Mouse (Mus musculus) myocyte (in vitro differentiated cells): ENCODE results near the gene Tex44. TPM values are rescaled to one million over a fixed set of nuclear protein-coding genes. Genes with fewer than 3 reads are reported as not detected.
A peak's percentile ranks its signal among the peaks of the same experiment; 100 is the strongest.

ENCODE experiments used
- H3K27me3 ChIP-seq: one replicate; pipeline ENCODE4 v1.6.1; 2011; ENCODE audit not compliant: control insufficient read depth, insufficient read depth, insufficient read length
- H3K36me3 ChIP-seq: one replicate; pipeline ENCODE4 v1.6.1; 2011; ENCODE audit not compliant: control insufficient read depth, insufficient read depth
- H3K4me2 ChIP-seq: one replicate; pipeline ENCODE4 v1.6.1; 2011; ENCODE audit warnings: low read depth, control low read depth
- H3K4me3 ChIP-seq: one replicate; pipeline ENCODE4 v1.5.1; 2011; ENCODE audit warnings: mild to moderate bottlenecking, control low read depth, moderate library complexity
- H3K79me2 ChIP-seq: one replicate; pipeline ENCODE4 v1.6.1; 2011; ENCODE audit not compliant: control insufficient read depth, insufficient read depth
- H3ac ChIP-seq: one replicate; pipeline ENCODE4 v1.6.1; 2011; ENCODE audit not compliant: control insufficient read depth, insufficient read length
- CEBPB ChIP-seq: IDR thresholded peaks from 2 replicates; pipeline ENCODE4 v1.6.1; 2011; ENCODE audit warnings: mild to moderate bottlenecking, moderate library complexity; ENCODE audit not compliant: poor library complexity, insufficient read depth, severe bottlenecking
- E2F4 ChIP-seq: IDR thresholded peaks from one replicate; pipeline ENCODE4 v1.6.1; 2011; ENCODE audit warnings: mild to moderate bottlenecking, control low read depth, moderate library complexity; ENCODE audit not compliant: insufficient read depth
- MAX ChIP-seq: IDR thresholded peaks from one replicate; pipeline ENCODE4 v1.6.1; 2011; ENCODE audit warnings: low read depth, mild to moderate bottlenecking, control low read depth
- MYOD1 ChIP-seq, 3 experiments: IDR thresholded peaks; one replicate each; pipeline ENCODE4 v1.6.1; 2011; ENCODE audit warnings: control low read depth in 2 of 3, low read depth in 2 of 3, mild to moderate bottlenecking in 2 of 3, moderate library complexity in 1 of 3; ENCODE audit not compliant: insufficient read length in 2 of 3, control insufficient read depth in 1 of 3
- MYOG ChIP-seq, 3 experiments: IDR thresholded peaks; one replicate each; pipeline ENCODE4 v1.6.1; 2011; ENCODE audit warnings: control low read depth in 2 of 3, low read depth in 2 of 3, mild to moderate bottlenecking in 2 of 3; ENCODE audit not compliant: insufficient read length in 2 of 3, control insufficient read depth in 1 of 3, insufficient read depth in 1 of 3
- POLR2A ChIP-seq: IDR thresholded peaks from one replicate; pipeline ENCODE4 v1.6.1; 2011; ENCODE audit warnings: low read depth, mild to moderate bottlenecking, control low read depth, moderate library complexity; ENCODE audit not compliant: insufficient read length
- POLR2AphosphoS2 ChIP-seq: IDR thresholded peaks from one replicate; pipeline ENCODE4 v1.6.1; 2011; ENCODE audit warnings: low read depth, control low read depth; ENCODE audit not compliant: insufficient read length
- REST ChIP-seq: IDR thresholded peaks from one replicate; pipeline ENCODE4 v1.6.1; 2011; ENCODE audit warnings: mild to moderate bottlenecking, control low read depth, moderate library complexity; ENCODE audit not compliant: insufficient read depth, insufficient read length
- SRF ChIP-seq: IDR thresholded peaks from one replicate; pipeline ENCODE4 v1.6.1; 2011; ENCODE audit warnings: low read depth; ENCODE audit not compliant: control insufficient read depth, insufficient read length
- TCF12 ChIP-seq: IDR thresholded peaks from one replicate; pipeline ENCODE4 v1.6.1; 2011; ENCODE audit warnings: mild to moderate bottlenecking, control low read depth; ENCODE audit not compliant: poor library complexity, insufficient read depth, severe bottlenecking
- TCF3 ChIP-seq: IDR thresholded peaks from one replicate; pipeline ENCODE4 v1.6.1; 2011; ENCODE audit warnings: low read depth, control low read depth; ENCODE audit not compliant: insufficient read length
- USF1 ChIP-seq: IDR thresholded peaks from one replicate; pipeline ENCODE4 v1.6.1; 2011; ENCODE audit warnings: low read depth, mild to moderate bottlenecking, control low read depth, moderate library complexity
- polyA plus RNA-seq: library from polyadenylated mRNA; unstranded; fragments of >200 nt; fragmentation: generic; extraction: Trizol; gene quantifications from one replicate; pipeline ENCODE4 v1.2.1, GENCODE M21; 2012; ENCODE audit warnings: missing spikeins

The Tex44 gene
- polyA plus RNA-seq, 1 experiment: not detected

DNA sequence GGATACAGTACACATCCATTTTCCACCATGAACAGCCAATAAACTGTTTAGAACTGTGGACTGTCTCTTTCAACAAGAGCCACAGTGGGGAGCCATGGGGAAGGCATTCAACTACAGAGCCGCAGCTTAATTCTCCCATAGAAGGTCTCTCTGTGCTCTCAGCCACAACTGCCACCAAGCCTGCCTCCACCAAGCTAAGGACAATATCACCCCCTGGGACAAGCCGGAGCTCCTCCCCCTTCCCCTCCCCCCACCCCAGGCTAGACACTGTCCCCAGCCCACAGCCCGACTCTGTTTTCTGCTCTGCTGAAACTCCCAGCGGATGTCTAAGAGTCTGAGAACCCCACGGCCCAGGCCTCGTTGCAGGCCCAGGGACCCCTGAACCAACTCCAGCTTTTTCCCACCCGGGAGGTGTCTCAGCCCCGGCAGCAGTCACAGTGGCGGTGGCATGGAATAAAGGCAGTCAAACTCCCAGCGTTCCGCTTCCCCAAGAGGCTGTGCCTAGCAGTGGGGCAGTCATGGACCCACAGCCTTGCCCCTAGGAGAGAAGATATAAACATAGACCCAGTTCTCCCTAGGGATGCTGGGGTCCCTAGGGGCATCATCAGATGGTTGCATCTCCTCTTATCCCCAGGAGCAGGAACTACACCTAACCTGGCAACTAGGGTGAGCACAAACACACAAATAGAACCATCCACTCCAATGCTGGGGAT, 1.1 kb upstream of the Tex44 start:
- no peaks in the 10 kb centered on the region for H3K79me2 ChIP-seq
- peaks cover 4% of the 10 kb centered on the region for H3K27me3 ChIP-seq
- TF ChIP-seq CEBPB: no peak
- no peak for TF ChIP-seq SRF
- no peak for TF ChIP-seq MYOG (IDR thresholded peaks at IDR 0.05; ENCODE audit: control insufficient read depth in 1 of 3, insufficient read depth in 1 of 3, insufficient read length in 2 of 3, low read depth in 2 of 3)
- no peak for TF ChIP-seq POLR2AphosphoS2
- TF ChIP-seq MYOD1 (IDR thresholded peaks at IDR 0.05; ENCODE audit: control insufficient read depth in 1 of 3, insufficient read length in 2 of 3, low read depth in 2 of 3): no peak
- no peak for TF ChIP-seq TCF12
- no peak for TF ChIP-seq POLR2A
- TF ChIP-seq E2F4: no peak
- H3ac ChIP-seq: no peak overlapping the region
- no peak overlapping the region for H3K4me3 ChIP-seq
- no peak overlapping the region for H3K4me2 ChIP-seq
- no peaks in the 10 kb centered on the region for H3K36me3 ChIP-seq

DNA sequence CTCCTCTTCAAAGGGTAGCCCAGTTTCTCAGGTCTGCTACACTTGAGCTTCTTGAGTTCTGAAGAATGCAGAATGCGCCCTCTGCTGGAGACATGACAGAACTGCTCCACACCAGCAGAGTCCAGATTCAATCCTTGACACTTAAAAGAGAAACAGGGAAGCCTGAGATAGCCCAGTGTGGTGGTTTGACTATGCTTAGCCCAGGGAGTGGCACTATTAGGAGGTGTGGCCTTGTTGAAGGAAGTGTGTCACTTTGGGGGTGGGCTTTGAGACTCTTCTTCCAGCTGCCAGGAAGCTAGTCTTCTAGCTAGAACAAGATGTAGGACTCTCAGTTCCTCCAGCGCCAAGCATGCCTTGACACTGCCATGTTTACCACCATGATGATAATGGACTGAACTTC, 3.9 kb downstream of the Tex44 start:
- H3K4me3 ChIP-seq: no peak overlapping the region
- H3K79me2 ChIP-seq: no peaks in the 10 kb centered on the region
- no peak overlapping the region for H3K4me2 ChIP-seq
- no peak for TF ChIP-seq TCF3
- no peak for TF ChIP-seq USF1
- no peak for TF ChIP-seq MYOG (IDR thresholded peaks at IDR 0.05; ENCODE audit: control insufficient read depth in 1 of 3, insufficient read depth in 1 of 3, insufficient read length in 2 of 3, low read depth in 2 of 3)
- H3K27me3 ChIP-seq: no peaks in the 10 kb centered on the region
- H3ac ChIP-seq: no peak overlapping the region
- no peaks in the 10 kb centered on the region for H3K36me3 ChIP-seq

DNA sequence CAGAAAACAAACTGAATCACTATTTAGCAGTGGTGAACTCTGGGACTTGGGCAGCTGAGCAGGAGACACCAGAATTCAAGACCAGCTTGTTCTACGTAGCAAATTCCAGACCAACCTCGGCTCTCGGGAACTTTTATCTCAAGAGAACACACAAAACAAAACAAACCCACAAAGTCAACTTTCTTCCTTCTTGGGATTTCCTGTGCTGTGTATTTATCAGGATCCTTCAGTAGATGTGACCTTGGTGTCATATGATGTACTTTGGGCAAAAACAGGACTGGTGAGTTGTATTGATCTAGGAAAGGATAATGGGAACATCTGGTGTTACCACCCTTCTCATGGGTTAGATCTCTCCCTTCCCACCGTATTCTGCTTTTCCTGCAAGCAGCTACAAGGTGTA, 6.6 kb downstream of the Tex44 start:
- Histone ChIP-seq H3ac (no peak overlapping the region), H3K4me2 (no peak overlapping the region), H3K27me3 (no peaks in the 10 kb centered on the region), H3K4me3 (no peak overlapping the region), H3K36me3 (no peaks in the 10 kb centered on the region), H3K79me2 (no peaks in the 10 kb centered on the region)
- TF ChIP-seq SRF: no peak
- TF ChIP-seq MYOG (IDR thresholded peaks at IDR 0.05; ENCODE audit: control insufficient read depth in 1 of 3, insufficient read depth in 1 of 3, insufficient read length in 2 of 3, low read depth in 2 of 3): no peak
- TF ChIP-seq E2F4: no peak
- no peak for TF ChIP-seq TCF3
- no peak for TF ChIP-seq POLR2A
- TF ChIP-seq CEBPB: no peak
- no peak for TF ChIP-seq USF1
- TF ChIP-seq POLR2AphosphoS2: no peak
- TF ChIP-seq REST: no peak
- TF ChIP-seq MAX: no peak
- TF ChIP-seq TCF12: no peak
- no peak for TF ChIP-seq MYOD1 (IDR thresholded peaks at IDR 0.05; ENCODE audit: control insufficient read depth in 1 of 3, insufficient read length in 2 of 3, low read depth in 2 of 3)

DNA sequence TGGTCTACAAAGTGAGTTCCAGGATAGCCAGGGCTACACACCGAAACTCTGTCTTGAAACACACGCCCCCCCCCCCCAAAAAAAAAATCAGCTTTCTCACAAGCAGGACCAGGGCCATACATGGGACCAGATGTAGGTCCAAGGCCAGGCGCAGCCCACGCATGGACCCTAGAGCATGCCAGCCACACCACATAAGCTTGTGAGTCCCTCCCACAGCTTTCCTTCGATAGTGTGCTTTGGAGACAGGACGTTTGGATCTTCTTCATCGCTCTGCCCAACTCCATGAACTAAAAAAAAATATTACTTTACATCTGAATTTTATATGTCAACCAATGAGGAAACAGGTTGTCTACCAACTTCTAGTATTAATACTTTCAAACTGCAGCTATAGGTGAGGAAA, 7.2 kb downstream of the Tex44 start:
- Histone ChIP-seq H3K4me3 (peak overlapping the region; percentile 20), H3ac (no peak overlapping the region), H3K4me2 (peak overlapping the region; percentile 77)

DNA sequence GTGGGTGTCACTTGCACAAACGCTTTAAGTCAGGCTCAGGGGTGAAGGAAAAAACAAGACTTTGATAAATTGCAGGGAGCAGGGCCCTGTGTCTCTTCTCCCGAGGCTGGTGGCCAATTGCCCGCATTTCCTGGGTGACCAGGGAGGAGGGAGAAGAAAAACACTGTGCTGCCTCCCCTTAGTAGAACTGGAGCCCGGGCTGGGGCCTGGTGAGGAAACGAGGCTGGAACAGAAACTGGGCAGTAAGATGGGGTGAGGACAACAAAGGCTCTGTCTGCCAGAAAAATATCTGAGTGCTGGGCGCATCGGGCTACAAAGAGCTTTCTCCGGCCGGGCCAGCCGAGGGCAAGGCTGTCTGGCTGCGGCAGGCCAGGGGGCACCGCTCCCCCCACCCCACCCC, 7.9 kb downstream of the Tex44 start:
- Histone ChIP-seq H3K27me3 (no peaks in the 10 kb centered on the region), H3ac (peak overlapping the region; percentile 47), H3K79me2 (no peaks in the 10 kb centered on the region), H3K4me3 (peak overlapping the region; percentile 20), H3K36me3 (no peaks in the 10 kb centered on the region), H3K4me2 (peak overlapping the region; percentile 77)
- TF ChIP-seq REST: no peak
- no peak for TF ChIP-seq MYOD1 (IDR thresholded peaks at IDR 0.05; ENCODE audit: control insufficient read depth in 1 of 3, insufficient read length in 2 of 3, low read depth in 2 of 3)
- TF ChIP-seq POLR2A: no peak
- TF ChIP-seq USF1: no peak
- no peak for TF ChIP-seq SRF
- no peak for TF ChIP-seq MYOG (IDR thresholded peaks at IDR 0.05; ENCODE audit: control insufficient read depth in 1 of 3, insufficient read depth in 1 of 3, insufficient read length in 2 of 3, low read depth in 2 of 3)
- no peak for TF ChIP-seq TCF12
- no peak for TF ChIP-seq POLR2AphosphoS2
- TF ChIP-seq CEBPB: no peak

More for the DNA sequence above, 7.2 kb downstream of the Tex44 start:
- Histone ChIP-seq H3K27me3 (no peaks in the 10 kb centered on the region), H3K79me2 (no peaks in the 10 kb centered on the region), H3K36me3 (no peaks in the 10 kb centered on the region)
- no peak for TF ChIP-seq TCF12
- TF ChIP-seq MYOD1 (IDR thresholded peaks at IDR 0.05; ENCODE audit: control insufficient read depth in 1 of 3, insufficient read length in 2 of 3, low read depth in 2 of 3): no peak
- TF ChIP-seq USF1: no peak
- TF ChIP-seq CEBPB: no peak
- TF ChIP-seq REST: no peak
- no peak for TF ChIP-seq E2F4
- no peak for TF ChIP-seq MAX
- no peak for TF ChIP-seq POLR2AphosphoS2
- no peak for TF ChIP-seq POLR2A
